Mouse (Mus musculus) lung, postnatal 0 days (tissue): ENCODE data around the gene Pabpn1.

Experiments used
- CTCF ChIP-seq: IDR thresholded peaks from 2 replicates; pipeline ENCODE4 v1.5.1; 2016; ENCODE audit warnings: antibody characterized with exemption, mild to moderate bottlenecking
- EP300 ChIP-seq: IDR thresholded peaks from 2 replicates; pipeline ENCODE4 v1.6.1; 2016; ENCODE audit warnings: antibody characterized with exemption, mild to moderate bottlenecking, control low read depth

DNA sequence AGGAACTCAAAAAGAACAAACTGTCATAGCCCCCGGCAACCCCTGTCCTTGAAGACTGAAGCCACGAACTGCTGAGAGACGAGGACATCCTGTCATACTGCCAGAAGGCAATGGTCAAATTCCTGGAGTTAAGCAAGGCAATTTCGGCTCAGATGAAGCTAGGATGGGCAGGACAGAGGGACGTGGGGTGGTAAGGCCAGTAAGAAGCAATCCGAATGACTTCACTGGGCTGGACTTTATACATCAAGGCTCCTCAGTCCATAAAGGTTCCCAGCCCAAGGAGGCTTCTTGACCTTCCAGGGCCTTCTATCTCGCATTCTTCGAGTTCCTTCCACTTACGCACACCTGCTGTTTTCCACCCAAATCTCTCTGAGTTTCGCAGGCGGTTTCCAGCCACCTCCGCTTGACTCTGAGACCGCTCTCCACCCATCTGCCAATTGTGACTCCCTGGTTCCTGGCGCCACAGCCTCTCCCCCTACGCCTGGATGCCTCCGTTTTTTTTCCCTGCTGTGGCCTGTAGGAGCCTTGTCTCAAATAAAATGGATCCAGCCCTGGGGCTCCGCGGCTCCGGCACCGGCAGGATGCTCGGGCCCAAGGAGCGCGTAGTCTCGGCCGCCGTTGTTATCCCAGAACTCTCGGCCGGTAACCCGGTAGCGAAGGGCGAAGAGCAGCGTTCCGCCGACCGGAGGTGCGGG is 16.3 kb upstream of the Pabpn1 start:
- no peak for TF ChIP-seq CTCF
- TF ChIP-seq EP300: no peak
